Mouse (Mus musculus) ES-E14 (cell line): ENCODE results near the gene Gm17581. TPM values are rescaled to one million over a fixed set of nuclear protein-coding genes. Genes with fewer than 3 reads are reported as not detected.

ENCODE experiments used
- DNase-seq: peaks from one replicate; pipeline ENCODE4 v3.0.0-alpha.2; 2013; ENCODE audit warnings: low read depth, low spot score
- H3K27ac ChIP-seq: 2 replicates; pipeline ENCODE4 v1.5.1; 2012; ENCODE audit warnings: low read depth, mild to moderate bottlenecking, low read length, moderate library complexity, mixed read lengths; ENCODE audit not compliant: poor library complexity, insufficient read depth, severe bottlenecking
- H3K36me3 ChIP-seq: 2 replicates; pipeline ENCODE4 v1.6.1; 2012; ENCODE audit warnings: mild to moderate bottlenecking, low read length, moderate library complexity, mixed read lengths; ENCODE audit not compliant: control insufficient read depth, poor library complexity, insufficient read depth, severe bottlenecking
- H3K4me1 ChIP-seq, 2 experiments: fragments of 150-350 bp in 1 of 2; sonication (generic) in 1 of 2; 2 replicates each; pipeline ENCODE4 v1.6.1; 2012; ENCODE audit warnings: low read length in 2 of 2, mild to moderate bottlenecking in 1 of 2, mixed read lengths in 1 of 2; ENCODE audit not compliant: control insufficient read depth in 2 of 2, insufficient read depth in 2 of 2, poor library complexity in 1 of 2
- H3K4me3 ChIP-seq, 2 experiments: fragments of 150-350 bp in 1 of 2; sonication (generic) in 1 of 2; 2 replicates each; pipeline ENCODE4 v1.5.1; 2012; ENCODE audit warnings: low read length in 2 of 2, low read depth in 1 of 2, mild to moderate bottlenecking in 1 of 2, mixed read lengths in 1 of 2; ENCODE audit not compliant: insufficient read depth in 1 of 2, poor library complexity in 1 of 2, severe bottlenecking in 1 of 2
- H3K9ac ChIP-seq: 2 replicates; pipeline ENCODE4 v1.6.1; 2012; ENCODE audit warnings: low read depth, mild to moderate bottlenecking, low read length, mixed read lengths; ENCODE audit not compliant: poor library complexity, insufficient read depth, severe bottlenecking
- H3K9me3 ChIP-seq: fragments of 150-350 bp; sonication (generic); 2 replicates; pipeline ENCODE4 v1.6.1; 2012; ENCODE audit warnings: low read depth, mild to moderate bottlenecking, low read length; ENCODE audit not compliant: control insufficient read depth, insufficient read depth
- CHD2 ChIP-seq: IDR thresholded peaks from 2 replicates; pipeline ENCODE4 v1.6.1; 2014; ENCODE audit warnings: mild to moderate bottlenecking, low read depth, low read length, inconsistent platforms
- HCFC1 ChIP-seq: IDR thresholded peaks from 2 replicates; pipeline ENCODE4 v1.6.1; 2012; ENCODE audit warnings: low read length, inconsistent platforms, borderline replicate concordance; ENCODE audit not compliant: insufficient read depth
- MAFK ChIP-seq: IDR thresholded peaks from 2 replicates; pipeline ENCODE4 v1.6.1; 2014; ENCODE audit warnings: mild to moderate bottlenecking, low read depth, low read length, inconsistent platforms; ENCODE audit not compliant: insufficient read depth
- ZC3H11A ChIP-seq: IDR thresholded peaks from 2 replicates; pipeline ENCODE4 v1.6.1; 2012; ENCODE audit warnings: low read depth, mild to moderate bottlenecking, inconsistent platforms, low read length, borderline replicate concordance
- ZNF384 ChIP-seq: IDR thresholded peaks from 2 replicates; pipeline ENCODE4 v1.6.1; 2012; ENCODE audit warnings: low read depth, low read length, inconsistent platforms
- in situ Hi-C, 2 experiments: fragments of 600-800 bp; cut with MboI; formaldehyde crosslinking; loops; one replicate each; pipeline ENCODE4 v1.15.1; 2025; ENCODE audit warnings: low sequenced_read_pairs in 2 of 2, inconsistent platforms in 1 of 2; ENCODE audit not compliant: unreplicated experiment in 2 of 2
- total RNA-seq: library from RNA; depleted of rRNA; stranded (reverse); fragments of 300-350 nt; gene quantifications from 2 replicates; pipeline ENCODE4 v1.2.3, GENCODE M21; 2012

The Gm17581 gene
- total RNA-seq, 1 experiment, result not detected

- H3K36me3 ChIP-seq, result peaks cover 9% of the 10 kb centered on the region; the same call in 1 of the 2 replicates
Observed at GRCm38 (mm10) chr2:155717082-155717990, 18.3 kb downstream of the Gm17581 start.

GRCm38 (mm10) chr2:155710557-155710956, 25.1 kb downstream of the Gm17581 start:
- no peak overlapping the region for H3K27ac ChIP-seq
- no peaks in the 10 kb centered on the region for H3K4me1 ChIP-seq
- in situ Hi-C loops, result no loop called here
- no peaks in the 10 kb centered on the region for H3K9me3 ChIP-seq
- no peak overlapping the region for H3K9ac ChIP-seq
- no peak overlapping the region for H3K4me3 ChIP-seq
- no peak for DNase-seq
- TF ChIP-seq MAFK (no peak), ZNF384 (no peak), ZC3H11A (no peak), HCFC1 (no peak), CHD2 (no peak)
- peaks cover 23% of the 10 kb centered on the region for H3K36me3 ChIP-seq

More at GRCm38 (mm10) chr2:155717082-155717990, 18.3 kb downstream of the Gm17581 start:
- Histone ChIP-seq H3K9me3 (no peaks in the 10 kb centered on the region), H3K9ac (no peak overlapping the region), H3K4me1 (no peaks in the 10 kb centered on the region), H3K4me3 (no peak overlapping the region), H3K27ac (no peak overlapping the region)
- TF ChIP-seq CHD2 (no peak), ZC3H11A (no peak), ZNF384 (no peak), MAFK (no peak), HCFC1 (no peak)
- no peak for DNase-seq
- in situ Hi-C loops, result no loop called here

GRCm38 (mm10) chr2:155707251-155707650, 28.4 kb downstream of the Gm17581 start:
- TF ChIP-seq CHD2, result no peak
- no peak for TF ChIP-seq HCFC1
- TF ChIP-seq ZC3H11A, result no peak
- no peak for TF ChIP-seq MAFK
- TF ChIP-seq ZNF384, result no peak

GRCm38 (mm10) chr2:155703630-155704029, 32.0 kb downstream of the Gm17581 start:
- no peak overlapping the region for H3K27ac ChIP-seq
- H3K9ac ChIP-seq, result no peak overlapping the region
- in situ Hi-C loops, result no loop called here
- no peak overlapping the region for H3K4me3 ChIP-seq
- no peaks in the 10 kb centered on the region for H3K4me1 ChIP-seq
- H3K36me3 ChIP-seq, result peaks cover 7% of the 10 kb centered on the region; the same call in 1 of the 2 replicates
- TF ChIP-seq ZNF384, result no peak
- no peak for TF ChIP-seq CHD2
- TF ChIP-seq HCFC1, result no peak
- TF ChIP-seq MAFK, result no peak
- no peak for TF ChIP-seq ZC3H11A
- DNase-seq, result no peak
- H3K9me3 ChIP-seq, result no peaks in the 10 kb centered on the region

More at GRCm38 (mm10) chr2:155707251-155707650, 28.4 kb downstream of the Gm17581 start:
- Histone ChIP-seq H3K27ac (no peak overlapping the region), H3K4me1 (no peaks in the 10 kb centered on the region), H3K9ac (no peak overlapping the region), H3K9me3 (no peaks in the 10 kb centered on the region), H3K4me3 (no peak overlapping the region), H3K36me3 (peaks cover 15% of the 10 kb centered on the region)
- no peak for DNase-seq
- in situ Hi-C loops, result no loop called here
